Mouse (Mus musculus): ENCODE results near the gene Plch1.

Gene Plch1

DNA sequence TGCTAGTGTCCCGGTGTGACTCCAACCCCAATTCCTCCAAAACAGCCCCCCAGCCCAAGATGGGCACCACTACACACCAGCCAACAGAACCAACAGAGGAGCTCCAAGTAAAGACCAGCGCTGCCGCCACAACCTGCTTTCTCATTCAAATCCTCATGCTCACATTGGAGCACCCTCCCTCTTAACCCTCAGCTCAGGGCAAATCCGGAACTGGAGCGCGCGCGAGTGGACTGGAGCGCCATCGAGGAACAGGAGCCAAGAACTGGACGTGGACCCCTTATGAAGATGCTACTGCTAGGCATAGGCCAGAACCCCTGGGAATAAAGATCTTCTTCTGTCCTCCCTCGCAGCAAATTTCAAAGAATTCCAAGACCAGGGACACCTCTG lies at the start of gene Plch1:
Plch1 (minus strand) TSS at position 164 of the 387 bp plus-strand sequence.
- peak; percentile 40 for DNase-seq (ENCODE audit: low read depth, low spot score)

DNA sequence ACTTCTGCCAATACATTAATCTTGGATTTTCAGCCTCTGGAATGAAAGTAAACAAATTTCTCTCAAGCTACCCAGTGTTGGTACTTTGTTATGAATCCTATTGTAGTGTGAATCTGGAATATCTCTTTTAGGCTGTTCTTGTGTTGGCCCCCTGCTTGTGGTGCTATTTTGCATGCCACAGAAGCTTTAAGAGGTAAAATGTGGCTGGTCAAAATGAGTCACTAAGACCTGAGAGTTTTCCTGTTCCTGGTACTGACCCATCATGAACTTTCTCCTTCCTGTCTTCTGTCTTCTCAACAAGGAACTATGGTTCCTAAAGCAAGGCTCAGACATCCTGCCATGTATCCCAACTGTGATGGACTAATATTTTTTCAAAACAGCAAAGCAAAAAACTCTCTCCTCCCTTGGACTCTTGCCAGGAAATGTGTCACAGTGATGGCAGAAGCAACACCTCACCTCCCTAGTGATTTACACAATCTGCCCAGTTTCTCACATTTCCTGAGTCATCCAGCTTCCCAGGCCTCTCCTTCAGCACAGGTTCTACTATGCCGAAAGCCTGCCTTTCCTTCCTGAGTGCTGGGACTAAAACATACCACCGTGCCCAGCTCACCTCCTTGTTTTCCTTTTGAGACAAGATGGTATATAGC lies 42.1 kb upstream of the Plch1 start:
- no peak for DNase-seq (ENCODE audit: low read depth, low spot score)

DNA sequence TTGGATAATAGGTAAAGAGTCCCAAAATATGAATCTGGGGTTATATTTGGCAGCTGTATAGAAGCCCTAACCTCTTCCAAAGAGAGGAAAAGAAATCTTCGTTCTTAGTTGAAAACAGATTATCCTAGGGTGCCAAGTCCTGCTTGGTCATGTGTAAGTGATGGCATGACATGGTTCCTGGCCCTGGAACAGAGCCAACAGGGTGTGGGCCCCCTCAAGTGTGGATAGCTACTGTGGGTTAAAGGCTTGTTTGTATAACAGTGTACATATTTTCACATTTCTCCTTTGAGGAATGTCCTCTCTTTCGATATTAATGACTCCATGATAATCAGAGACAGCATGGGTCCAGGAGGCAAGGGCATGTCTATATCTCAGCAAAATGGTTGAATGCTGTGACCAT lies 39.7 kb upstream of the Plch1 start:
- DNase-seq (ENCODE audit: low read depth, low spot score), result no peak

DNA sequence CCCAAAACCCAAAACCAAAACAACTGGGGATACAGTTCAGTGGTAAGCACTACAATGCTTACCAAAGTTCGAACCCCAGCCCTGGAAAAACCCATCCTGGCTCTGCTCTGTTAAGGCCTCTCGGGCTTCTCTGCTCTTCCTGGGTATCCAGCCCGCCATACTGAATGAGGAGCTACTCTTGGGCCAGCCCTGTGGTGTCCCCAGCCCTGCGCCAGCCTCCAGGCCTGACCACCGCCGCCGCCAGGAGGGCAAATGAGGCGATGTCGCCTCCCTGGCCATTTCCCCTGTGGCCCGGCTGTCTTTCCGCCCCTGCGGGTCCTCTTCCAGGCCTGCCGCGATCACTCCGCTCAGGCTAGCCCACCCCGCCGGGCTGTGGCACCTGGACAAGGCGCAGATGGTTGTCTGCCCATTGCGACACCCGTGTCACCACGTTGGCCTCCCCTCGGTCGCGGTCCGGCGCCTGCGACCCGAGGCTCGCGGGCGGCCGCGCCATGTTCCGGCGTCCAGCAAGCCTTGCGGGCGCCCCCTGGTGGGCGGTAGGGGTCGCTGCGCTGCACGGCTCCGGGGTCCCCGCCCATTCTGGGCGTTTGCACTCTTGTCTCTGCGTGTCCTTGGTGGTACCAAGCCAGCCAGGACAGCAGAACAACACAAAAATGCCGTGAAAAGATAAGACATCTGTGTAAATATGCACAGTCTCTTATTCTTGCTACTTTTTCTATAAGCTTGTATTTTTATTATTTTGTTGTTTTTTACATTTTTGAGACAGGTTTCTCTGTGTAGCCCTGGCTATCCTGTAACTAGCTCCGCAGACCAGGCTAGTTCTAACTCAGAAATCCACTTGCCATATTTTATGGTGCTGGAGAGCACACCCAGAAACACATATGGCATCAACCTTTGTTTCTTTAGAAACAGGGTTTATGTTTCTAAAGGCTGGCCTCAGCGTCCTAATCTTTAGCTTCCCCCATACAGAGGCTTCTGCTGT lies 29.9 kb upstream of the Plch1 start, which contains the start of gene E130311K13Rik:
E130311K13Rik (minus strand) TSS at position 595 of the 982 bp plus-strand sequence.
- DNase-seq (ENCODE audit: low read depth, low spot score), result peak; percentile 47

DNA sequence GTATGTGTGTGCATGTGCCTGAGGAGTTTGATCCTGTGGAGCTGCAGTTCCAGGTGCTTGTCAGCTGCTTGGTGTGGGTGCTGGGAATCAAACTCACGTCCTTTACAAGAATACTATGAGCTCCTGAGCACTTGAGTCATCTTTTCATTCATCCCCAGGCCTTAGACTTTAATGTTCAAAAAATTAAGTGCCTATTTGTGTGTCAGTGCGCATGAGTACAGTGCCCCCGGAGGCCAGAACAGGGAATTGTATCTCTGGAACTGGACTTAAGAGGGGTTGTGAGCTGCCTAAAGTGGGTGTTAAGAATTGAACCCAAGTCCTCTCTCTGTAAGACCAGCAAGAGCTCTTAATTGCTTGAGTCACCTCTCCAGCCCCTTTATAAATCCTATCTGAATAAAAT lies 20.4 kb upstream of the Plch1 start:
- DNase-seq (ENCODE audit: low read depth, low spot score), result no peak

DNA sequence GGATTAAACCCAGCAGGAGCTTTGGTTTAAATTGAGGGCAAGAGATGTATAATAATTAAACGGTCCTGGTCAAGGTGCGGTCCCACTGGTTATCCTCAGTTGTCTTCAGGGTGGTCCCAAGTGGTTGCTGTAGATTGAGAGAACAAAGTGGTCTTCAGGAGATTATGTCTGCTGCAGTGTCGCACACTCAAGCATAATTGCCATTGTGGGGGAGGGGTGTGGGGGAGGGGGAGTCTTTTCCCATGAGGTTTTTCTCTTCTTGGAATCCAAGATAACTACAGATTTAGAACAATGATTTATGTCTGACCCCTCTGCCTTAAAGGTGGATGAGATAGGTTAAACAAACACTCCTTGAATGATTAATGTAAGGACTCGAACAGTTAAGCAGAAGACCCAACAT lies 11.0 kb upstream of the Plch1 start:
- DNase-seq (ENCODE audit: low read depth, low spot score), result no peak

DNA sequence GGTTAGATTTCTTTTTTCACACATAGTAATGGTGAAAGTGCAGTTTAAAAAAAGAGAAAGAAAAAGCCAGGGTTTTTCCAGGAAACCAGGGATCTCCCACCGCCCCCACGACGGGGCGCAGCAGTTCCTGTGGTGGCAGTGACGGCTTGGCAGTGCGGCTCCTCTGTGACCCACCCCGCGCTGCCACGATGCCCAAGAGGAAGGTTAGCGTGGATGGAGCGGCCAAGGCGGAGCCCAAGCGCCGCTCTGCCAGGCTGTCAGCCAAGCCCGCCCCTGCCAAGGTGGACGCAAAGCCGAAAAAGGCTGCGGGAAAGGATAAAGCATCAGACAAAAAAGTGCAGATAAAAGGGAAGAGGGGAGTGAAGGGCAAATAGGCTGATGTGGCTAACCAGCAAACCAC lies 6.0 kb upstream of the Plch1 start:
- DNase-seq (ENCODE audit: low read depth, low spot score), result no peak

DNA sequence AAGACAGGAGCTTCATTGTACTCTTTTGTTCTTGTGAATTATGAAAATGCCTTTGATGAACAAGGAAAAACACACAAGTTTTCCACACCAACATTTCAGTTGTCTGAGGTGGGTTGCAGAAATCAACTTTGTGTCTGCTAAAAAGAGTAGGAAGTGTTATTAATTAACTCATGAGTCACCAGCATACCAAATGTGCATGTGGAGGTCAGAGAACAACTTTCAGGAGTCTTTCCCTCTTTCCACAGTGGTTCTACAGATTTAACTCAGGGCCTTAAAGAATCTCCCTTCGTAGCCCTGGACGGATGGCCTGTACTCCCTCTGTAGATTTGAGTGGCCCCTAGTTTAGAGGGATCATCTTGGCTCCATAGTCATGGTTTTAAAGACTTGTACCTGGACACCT lies 4.9 kb upstream of the Plch1 start:
- no peak for DNase-seq (ENCODE audit: low read depth, low spot score)

DNA sequence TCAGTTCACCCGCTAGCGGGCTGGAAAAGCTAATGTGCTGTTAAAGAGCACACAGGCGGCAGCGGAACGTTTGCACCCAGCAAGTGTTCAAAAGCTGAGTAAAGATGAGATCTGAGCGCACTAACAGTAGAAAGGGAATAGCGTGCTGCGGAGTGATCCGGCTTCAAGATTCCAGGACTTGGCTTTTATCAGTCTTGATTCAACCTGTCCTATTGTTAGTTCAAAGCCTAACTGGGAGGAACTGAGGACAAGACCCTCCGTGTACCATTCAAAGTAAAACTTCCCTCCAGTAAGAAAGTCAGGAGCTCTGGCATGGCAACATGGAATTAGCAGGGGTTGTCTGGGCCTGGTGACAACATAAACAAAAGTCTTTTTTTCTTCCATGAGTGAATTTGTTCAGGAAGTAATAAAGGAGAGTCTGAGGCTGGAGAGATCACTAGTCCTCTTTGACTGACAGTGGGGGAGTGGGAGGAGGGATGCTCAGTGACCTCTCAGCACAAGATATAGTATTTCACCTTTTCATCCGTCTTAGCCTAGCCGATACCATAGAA lies 824 bp upstream of the Plch1 start:
- DNase-seq (ENCODE audit: low read depth, low spot score), result peak; percentile 16

DNA sequence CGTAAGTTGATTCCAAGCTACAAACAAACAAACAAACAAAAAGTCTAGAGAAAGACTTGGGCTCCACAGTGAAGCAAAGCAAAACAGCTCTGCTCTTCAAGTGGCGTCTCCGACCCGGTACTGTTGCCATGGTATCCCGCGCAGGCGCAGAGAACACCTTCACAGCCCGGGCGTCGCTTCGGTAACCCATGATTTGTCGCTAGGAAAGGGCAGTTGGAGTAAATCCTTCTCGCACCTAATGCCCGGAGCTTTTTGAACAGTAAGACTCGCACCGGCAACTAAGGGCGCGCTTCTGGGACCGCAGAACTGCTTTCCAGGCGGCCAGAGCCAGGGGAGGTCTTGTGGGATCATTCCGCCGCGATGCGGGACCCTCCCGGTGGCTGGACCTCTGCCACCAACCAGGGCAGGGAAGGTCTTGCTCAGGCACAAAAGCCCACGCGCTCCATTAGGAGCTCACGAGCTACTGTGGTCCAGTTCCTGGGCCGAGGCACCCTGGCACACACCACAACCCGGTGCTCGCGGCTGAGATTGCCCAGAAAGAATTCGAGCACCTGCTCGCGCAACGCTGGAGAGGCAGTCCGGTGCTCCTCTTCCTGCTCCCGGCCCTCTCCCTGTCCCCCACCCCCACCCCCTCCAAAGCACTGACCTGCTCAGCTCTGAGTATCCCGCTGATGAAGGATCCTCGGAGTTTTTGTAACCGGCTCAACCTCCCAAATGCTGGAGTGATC lies 527 bp downstream of the Plch1 start:
- peak; percentile 71 for DNase-seq (ENCODE audit: low read depth, low spot score)

DNA sequence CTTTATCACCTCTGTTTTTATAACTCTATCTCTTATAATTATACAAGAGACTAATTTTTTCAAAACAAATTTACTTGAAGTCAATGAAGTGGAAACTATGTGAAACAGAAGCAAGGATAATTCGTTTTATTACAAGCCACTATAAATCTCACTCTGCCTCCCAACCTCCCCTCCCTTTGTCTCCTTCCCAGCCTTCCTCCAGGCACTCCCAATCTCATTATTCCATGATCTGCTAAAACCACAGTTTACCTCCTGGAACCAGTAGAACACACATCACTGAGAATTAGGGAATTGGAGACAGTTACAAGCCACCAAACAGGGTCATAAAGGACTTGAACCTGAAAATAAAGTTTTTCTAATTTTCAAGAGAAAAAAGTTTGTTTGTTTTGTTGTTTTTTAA lies 2.1 kb downstream of the Plch1 start:
- DNase-seq (ENCODE audit: low read depth, low spot score), result no peak

DNA sequence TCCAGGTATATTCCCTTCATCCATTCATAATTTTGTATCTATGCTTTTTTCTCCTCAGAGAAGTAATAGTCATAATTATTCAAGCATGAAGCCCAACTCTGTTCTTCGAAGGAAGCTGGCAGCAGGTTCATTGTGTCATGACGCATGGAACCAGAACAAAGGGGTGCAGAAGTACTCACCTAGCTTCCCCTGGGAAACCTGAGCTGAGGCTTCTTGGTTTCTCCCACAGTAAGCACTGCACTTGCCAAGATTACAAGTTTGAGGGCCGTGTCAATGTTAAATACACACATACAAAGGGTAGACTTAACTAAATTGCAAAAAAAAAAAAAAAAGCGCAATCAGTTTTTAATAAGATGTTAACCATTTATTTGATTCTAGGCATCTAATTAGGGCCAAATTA lies 3.0 kb downstream of the Plch1 start:
- DNase-seq (ENCODE audit: low read depth, low spot score), result no peak

DNA sequence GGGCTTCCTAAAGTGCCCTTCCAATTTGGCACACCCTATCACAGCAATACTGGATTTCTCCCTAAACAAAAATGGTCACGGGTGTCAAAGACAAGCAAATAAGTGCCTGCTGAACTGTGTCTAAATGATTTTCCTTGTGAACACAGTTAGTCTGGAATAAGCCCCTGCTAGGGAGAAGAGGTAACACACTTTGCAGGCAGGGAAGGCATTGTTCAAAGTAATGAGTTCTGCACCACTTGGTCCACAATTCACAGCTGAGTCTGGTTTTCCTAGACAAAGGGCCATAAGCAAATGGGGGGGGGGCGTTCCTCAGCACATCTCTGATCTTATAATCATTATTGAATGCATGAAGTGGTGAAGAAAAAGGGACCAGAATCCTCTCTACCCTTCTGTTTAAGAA lies 3.5 kb downstream of the Plch1 start:
- DNase-seq (ENCODE audit: low read depth, low spot score), result no peak

DNA sequence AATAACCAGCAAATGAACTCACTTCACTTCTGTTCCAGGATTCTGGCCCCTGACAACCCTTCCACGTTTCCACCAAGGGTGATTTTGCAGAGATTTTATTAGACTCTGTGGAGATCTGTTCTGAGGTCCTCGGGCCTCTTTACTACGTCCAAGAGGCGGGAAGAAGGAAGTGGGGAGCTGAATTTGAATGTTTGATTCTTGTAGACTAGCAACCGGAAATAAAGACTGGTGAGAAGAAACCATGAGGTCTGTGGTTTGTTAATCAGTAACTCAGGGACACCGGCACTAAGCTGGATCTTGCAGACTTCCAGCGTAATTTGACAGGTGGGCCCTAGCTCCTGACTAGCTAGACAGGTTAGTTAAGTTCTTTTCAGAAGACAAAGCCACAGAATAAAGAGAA lies 5.6 kb downstream of the Plch1 start:
- no peak for DNase-seq (ENCODE audit: low read depth, low spot score)

DNA sequence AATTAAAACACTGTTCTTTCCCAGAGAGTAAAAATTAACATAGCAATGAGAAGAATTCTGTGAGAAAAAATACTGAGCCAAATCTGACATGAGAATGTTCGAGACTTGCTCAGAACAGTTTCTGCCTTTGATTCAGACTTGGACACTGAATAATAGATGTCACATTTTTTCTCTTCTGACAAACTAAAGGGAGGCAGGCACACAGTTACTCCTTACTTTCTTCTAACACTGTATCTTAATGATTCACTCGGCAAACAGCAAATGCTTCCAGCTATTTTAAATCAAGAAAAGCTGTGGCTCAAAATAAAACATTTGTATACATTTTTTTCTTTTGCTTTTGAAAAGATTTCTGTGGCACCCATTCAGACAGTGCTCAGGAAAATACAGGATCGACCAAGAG lies 7.1 kb downstream of the Plch1 start:
- peak; percentile 4 for DNase-seq (ENCODE audit: low read depth, low spot score)

DNA sequence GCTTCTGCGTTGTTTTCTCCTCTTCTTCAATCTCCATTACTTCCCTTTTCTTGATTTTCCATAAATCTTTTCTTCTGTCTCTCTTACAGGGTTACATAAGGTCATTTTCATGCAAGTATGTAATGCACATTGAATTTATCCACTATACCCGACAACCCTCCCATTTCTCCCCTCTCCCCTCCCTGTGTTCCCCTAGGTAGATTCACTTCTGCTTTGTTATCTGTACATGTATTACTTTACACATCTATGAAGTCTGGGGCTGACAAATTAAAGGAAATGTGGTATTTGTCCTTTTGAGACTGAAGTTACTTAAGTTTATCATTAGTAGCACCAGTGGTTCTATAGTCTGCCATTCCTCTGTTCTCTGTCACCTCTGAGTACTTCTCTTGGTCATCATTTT lies 18.2 kb downstream of the Plch1 start:
- DNase-seq (ENCODE audit: low read depth, low spot score), result no peak

DNA sequence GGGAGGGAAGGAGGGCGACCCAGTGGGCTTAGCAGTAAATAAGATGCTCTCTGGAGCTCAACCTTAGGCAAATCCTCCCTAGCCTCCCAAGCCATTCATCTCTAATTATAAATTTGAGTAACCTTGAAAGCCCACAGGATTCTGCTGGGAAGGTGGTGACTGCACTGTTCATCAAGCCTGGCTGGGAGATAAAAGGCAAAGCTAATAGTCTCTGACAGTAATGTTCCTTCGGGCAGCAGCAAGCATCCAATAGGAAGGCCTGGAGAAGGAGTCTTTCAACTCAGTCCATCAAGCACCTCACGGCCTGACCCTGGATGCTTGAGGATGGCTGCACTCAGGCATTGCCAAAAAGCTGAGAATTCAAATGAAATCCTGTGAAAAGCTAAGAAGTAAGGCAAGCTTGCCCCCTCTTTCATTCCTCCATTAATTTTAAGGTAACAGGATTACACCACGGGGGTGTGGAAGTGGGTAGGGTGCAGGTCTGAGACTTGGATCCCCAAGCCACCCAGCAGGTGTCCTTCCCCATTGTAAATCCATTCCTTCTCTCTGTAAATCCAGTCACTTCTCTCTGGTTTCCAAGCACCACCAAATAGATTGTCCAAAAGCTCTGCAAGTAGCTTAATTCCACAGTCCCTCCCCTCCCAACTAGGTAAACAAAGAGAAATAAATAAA lies 20.1 kb downstream of the Plch1 start:
- no peak for DNase-seq (ENCODE audit: low read depth, low spot score)

DNA sequence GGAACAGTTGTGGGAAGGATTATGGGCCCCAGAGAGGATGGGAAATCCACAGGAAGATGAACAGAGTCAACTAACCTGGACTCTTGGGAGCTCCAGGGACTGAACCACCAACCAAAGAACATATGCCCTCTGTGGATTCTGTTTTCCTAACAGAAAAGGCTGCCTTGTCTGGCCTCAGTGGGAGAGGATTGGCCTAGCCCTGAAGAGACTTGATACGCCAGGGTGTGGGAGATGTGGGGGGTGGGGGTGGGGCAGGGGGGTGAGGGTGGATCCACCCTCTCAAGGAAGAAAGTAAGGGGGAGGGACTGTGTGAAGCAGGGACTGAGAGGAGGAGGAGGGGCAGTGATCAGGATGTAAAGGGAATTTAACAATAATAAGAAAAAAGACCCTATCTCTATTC lies 26.5 kb downstream of the Plch1 start:
- no peak for DNase-seq (ENCODE audit: low read depth, low spot score)

DNA sequence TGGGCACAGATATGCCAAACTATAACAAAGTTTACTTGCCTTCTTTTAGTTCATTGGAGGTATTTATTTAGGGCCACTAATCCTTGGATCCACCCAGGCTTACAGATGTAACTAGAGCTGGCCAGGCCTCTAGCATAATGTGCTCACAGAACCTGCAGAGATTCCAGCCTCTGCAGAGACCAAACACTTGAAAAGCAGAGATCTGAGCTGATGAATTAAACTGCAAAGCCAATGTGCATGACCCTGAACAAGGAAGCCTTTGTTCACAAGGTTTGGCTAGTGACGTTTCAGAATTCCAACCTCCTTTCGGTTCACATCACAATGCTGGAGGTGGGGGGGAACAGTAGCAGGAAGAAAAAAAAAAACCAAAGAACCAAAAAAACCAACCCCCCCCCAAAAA lies 28.0 kb downstream of the Plch1 start:
- no peak for DNase-seq (ENCODE audit: low read depth, low spot score)

DNA sequence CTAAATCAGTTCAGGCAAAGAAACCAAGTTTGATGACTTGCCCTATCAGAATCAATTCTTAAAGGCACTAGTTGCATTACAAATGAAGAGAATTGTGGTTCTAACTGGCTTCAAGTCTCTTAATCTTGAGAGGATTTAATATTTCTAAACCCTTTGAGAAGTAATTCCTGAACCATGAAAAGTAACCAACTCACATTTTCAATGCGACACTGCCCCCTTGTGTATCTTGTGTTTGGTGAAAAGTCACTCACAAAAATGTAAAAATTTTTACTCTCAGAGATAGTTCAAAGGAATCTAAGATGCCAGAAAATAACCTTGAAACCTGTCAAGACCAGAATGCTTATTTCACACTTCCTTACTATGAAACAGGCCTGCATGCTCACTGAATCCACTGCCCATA lies 31.0 kb downstream of the Plch1 start:
- DNase-seq (ENCODE audit: low read depth, low spot score), result no peak

DNA sequence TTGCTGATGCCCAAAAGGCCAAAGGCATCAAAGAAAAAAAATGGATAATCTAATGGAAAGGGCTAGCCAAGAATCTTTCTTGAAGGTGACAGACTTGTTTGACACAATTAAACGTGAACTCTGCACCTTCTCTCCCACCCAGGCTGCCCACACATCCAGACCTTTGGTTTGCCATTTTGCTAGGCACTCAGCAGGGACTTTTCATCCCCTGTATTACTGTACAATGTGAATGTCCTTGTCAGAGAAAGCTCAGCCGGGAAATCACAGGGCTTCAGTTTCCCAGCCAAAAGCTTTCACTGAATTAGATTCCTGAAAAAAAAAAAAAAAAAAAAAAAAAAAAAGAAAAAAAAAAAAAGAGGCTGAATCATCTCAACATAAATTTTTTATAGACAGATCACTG lies 34.2 kb downstream of the Plch1 start:
- DNase-seq (ENCODE audit: low read depth, low spot score), result no peak
